Mouse (Mus musculus) frontal cortex, postnatal 10 days (tissue): Measurements from ENCODE around the gene Rhox8.
"Not testable (repeated sequence)": the region's sequence is repeated elsewhere in the genome, so short reads cannot be mapped to it uniquely, and the experiment has no call there.

Experiments used
- DNase-seq, 2 experiments: peaks; one replicate each; pipeline ENCODE4 v3.0.0; 2022; ENCODE audit warnings: low spot score in 2 of 2, mixed read lengths in 1 of 2

The Rhox8 gene

GRCm38 (mm10) chrX:37878844-37879243 lies at the start of gene Rhox8:
Gene Rhox8 (minus strand): TSS chrX:37878944.
- DNase-seq: no peak

GRCm38 (mm10) chrX:37916311-37916710 lies 37.6 kb upstream of the Rhox8 start:
- no peak for DNase-seq

GRCm38 (mm10) chrX:37908581-37908980 lies 29.8 kb upstream of the Rhox8 start:
- peak in 1 of 2 experiments; percentile 2 for DNase-seq

- DNase-seq: no peak
Measured at GRCm38 (mm10) chrX:37903727-37904126, 25.0 kb upstream of the Rhox8 start.

- not testable (repeated sequence) for DNase-seq
Measured at GRCm38 (mm10) chrX:37901670-37902069, 22.9 kb upstream of the Rhox8 start, which contains the start of gene Rhox9. Gene Rhox9 (minus strand): TSS chrX:37901770.

GRCm38 (mm10) chrX:37897132-37897531 lies 18.4 kb upstream of the Rhox8 start, which contains the start of gene Rhox7b:
Gene Rhox7b (minus strand): TSS chrX:37897232.
- DNase-seq: not testable (repeated sequence)

- DNase-seq: no peak
Measured at GRCm38 (mm10) chrX:37871641-37872040, 7.1 kb downstream of the Rhox8 start.

- DNase-seq: not testable (repeated sequence)
Measured at GRCm38 (mm10) chrX:37831386-37831785, 47.4 kb downstream of the Rhox8 start, which contains the start of gene Rhox7a. Gene Rhox7a (plus strand): TSS chrX:37831686.

- DNase-seq: not testable (repeated sequence)
Measured at GRCm38 (mm10) chrX:37826610-37827009, 52.1 kb downstream of the Rhox8 start, which contains the start of gene Rhox6. Gene Rhox6 (plus strand): TSS chrX:37826910.
